Mouse (Mus musculus) erythroblast, embryonic 14.5 days (primary cell): Measurements from ENCODE around the gene Ube2d2b.

Experiments used
- GATA1 ChIP-seq: IDR thresholded peaks from 2 replicates; pipeline ENCODE4 v1.6.1; 2012; ENCODE audit warnings: low read length, inconsistent platforms, mixed read lengths
- TAL1 ChIP-seq: IDR thresholded peaks from 3 replicates; pipeline ENCODE4 v1.6.1; 2012; ENCODE audit warnings: low read length, inconsistent platforms, mixed read lengths

DNA sequence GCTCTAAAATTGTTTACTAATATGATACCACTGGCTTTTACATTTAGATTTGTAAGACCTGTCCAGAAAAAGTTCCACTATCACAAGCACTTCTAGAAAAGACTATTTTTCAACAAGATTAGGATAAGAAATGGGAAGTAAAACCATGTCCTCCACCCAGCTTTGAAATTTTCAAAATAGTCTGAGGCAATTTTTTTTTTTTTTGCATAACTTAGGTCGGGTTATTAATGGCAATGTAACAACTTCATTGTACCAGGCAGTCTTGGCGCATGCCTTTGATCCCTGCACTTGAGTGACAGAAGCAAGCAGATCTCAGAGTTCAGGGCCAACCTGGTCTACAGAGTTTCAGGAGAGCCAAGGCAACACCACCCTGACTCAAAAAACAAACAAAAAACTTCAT is 39.8 kb downstream of the Ube2d2b start:
- TF ChIP-seq TAL1 (no peak), GATA1 (no peak)
